Mouse (Mus musculus) v-Abl transformed pro-B cells (cell line): Measurements from ENCODE around the gene Esyt1.
"Not testable (repeated sequence)": the region's sequence is repeated elsewhere in the genome, so short reads cannot be mapped to it uniquely, and the experiment has no call there.

Source experiments
- in situ Hi-C, 2 experiments: fragments of 400-800 bp; cut with MboI; formaldehyde crosslinking; loops; one replicate each; pipeline ENCODE4 v1.15.1; 2025; ENCODE audit not compliant: unreplicated experiment in 2 of 2

Gene Esyt1

DNA sequence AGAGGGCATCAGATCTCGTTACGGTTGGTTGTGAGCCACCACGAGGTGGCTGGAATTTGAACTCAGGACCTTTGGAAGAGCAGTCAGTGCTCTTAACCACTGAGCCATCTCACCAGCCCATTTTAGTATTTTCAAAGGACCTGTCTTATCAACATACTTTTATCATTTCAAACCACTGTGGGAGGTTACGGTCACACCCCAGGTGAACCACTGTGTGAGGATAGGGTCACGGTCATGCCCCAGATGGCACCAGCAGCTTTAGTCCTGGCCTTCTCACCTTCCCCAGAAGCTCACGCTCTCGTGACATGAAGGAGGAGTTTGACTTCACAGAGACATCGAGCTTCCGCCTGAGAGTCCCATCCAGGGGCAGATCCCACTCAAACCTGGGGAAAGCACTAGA is 14.5 kb downstream of the Esyt1 start:
- in situ Hi-C loops, result no loop called here

DNA sequence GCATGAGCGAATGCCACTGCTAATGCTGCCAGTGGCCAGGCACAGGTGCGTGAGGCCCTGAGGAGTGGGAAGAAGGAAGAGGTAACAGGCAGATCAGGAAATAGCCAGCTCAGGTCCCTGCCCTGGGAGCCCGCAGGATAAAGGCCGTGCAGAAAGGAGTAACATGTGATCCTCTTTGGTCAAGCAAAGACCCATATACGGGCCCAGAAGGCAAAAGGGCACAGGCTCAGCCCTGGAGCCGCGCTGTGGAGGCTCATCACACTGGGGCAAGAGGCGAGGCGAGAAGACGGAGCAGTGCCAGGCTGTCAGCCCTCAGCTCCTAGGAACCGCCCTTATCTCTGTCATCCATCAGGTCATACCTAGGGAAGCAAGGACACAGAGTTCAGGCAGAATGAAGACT is 15.4 kb downstream of the Esyt1 start:
- in situ Hi-C loops, result no loop called here

DNA sequence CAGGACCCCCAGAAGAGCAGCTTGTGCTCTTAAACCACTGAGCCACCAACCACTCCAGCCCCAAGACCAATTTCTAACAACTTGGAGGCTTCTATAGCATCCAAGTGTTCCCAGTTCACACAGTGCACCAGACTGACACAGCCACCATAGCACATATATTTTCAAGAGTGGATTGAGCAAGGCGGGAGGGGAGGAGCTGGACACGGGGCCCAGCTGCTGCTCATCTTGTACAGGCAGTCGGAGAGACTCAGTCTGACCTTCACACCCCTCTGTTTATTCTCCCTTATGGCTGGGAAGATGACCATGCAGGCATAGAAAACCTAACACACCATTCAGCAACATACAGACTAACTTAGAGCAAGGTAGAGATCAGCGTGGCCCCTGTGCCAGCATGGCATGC is 15.8 kb downstream of the Esyt1 start:
- in situ Hi-C loops, result no loop called here

DNA sequence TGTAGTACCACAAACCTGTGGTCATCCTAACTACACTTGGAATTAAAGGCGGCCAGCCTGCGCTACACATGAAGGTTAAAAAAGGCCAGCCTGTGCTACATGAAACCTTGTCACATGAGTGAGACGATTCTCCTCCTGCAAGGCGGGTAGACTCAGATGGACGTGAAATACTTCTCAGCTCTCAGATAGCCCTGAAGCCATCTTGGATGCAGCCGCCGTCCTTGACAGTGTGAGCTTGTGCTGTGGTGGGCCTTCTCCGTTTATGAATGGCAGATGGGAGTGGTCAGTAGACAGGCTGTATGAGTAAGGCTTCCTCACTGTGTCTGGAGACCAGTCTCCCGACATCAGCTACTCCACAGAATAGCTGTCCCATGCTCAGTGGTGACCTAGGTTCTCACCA is 16.5 kb downstream of the Esyt1 start:
- in situ Hi-C loops, result no loop called here

DNA sequence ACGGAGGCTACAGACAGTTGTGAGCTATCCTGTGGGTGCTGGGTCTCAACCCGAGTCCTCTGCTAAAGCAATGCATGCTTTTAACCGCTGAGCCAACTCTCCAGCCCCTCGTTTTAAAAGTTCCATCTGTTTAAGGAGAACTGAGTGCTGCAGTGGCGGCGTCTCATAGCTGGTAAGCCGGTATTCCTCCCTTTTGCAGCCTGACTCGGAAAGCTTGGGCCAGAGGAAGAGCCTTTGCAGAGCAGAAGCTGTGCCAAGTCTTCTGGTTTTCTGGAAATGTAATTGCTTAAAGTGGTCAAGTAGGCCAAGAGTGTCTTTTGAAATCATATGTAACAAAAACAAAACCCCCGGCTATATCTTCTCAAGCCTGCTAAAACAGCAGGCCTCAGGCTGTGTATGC is 17.4 kb downstream of the Esyt1 start:
- in situ Hi-C loops, result no loop called here

DNA sequence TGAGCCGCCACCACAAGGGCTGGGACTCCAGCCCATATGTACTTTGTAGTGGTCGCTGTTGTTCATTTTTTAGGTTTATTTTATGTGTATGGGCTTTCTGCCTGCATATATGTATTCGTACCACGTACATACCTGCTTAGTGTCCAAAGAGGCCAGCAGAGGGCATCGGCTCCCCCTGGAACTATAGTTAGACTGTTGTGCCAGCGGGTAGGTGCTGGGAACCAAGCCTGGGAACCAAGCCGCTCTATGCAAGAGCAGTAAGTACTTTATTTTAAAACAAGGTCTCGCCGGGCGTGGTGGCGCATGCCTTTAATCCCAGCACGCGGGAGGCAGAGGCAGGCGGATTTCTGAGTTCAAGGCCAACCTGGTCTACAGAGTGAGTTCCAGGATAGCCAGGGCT is 19.7 kb downstream of the Esyt1 start:
- in situ Hi-C loops, result no loop called here

DNA sequence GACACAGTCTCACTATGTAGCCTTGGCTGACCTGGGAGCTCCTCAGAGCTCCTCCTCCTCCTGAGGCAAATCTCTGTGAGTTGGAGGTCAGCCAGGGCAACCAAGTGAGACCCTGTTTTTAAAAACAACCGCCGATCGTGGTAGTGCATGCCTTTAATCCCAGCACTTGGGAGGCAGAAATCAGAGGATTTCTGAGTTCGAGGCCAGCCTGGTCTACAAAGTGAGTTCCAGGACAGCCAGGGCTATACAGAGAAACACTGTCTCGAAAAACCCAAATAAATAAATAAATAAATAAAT is 20.4 kb downstream of the Esyt1 start:
- in situ Hi-C loops, result not testable (repeated sequence)

DNA sequence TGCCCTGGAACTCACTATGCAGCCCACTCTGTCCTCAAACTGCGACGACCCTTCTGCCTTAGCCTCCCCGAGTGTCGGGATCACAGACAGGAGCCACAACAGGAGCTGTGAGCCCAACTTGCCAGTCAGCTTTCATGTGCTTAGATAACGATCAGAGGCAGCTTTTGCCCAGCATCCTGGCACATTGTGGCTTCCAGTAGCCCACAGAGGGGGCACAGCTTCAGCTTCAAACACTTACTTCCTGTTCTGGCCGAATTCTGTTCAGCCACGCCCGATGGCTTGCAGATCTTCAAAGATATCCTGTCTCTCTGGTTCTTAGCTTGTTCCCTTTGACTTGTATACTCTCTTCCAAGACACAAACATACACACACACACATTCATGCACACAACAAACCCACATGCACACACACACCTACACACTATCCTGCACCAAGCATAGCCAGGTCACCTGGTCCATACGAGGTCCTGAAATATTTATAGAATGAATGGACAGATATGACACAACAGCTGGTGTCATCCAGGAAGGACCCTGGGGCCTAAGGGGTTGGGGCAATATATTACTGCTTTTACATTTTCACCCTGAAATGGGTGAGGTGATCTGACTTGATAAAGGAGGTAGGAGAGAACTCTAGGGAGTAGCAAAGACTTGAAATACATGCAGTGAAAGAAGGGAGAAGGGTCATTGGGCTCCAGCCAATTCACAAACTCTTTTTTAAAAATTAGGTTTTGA is 20.9 kb downstream of the Esyt1 start:
- in situ Hi-C loops, result no loop called here

DNA sequence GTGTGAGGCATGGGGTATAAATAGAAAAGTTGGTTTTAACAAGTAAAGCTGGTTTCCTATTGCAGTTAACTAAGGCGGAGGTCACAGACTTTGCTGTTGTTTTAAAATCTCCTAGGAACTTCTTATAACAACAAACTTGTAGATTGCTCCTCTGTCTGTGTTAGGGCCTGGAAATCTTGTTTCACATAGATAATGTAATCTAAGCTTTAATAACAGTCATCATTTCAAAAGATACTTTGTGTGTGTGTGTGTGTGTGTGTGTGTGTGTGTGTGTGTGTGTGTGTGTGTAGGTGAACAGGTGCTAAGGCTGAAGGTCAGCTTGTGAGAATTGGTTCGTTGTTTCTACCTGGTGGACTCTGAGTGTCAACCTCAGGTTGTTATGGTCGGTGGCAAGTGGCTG is 21.7 kb downstream of the Esyt1 start:
- in situ Hi-C loops, result no loop called here

DNA sequence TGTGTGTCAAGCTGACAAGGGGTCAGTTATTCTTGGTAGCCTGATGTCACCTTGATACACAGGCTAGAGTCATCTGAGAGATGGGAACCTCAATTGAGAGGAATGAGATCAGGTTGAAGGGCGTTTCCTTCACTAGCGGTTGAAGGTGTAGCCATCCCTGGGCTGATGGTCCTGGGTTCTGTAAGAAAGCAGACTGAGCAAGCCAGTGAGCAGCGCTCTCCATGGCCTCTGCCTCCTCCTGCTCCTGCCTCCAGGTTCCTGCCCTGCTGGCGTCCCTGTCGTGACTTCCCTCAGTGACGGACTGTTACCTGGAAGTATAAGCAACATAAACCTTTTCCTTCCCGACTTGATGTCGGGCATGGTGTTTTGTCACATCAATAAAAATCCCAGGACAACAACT is 22.1 kb downstream of the Esyt1 start:
- in situ Hi-C loops, result no loop called here

DNA sequence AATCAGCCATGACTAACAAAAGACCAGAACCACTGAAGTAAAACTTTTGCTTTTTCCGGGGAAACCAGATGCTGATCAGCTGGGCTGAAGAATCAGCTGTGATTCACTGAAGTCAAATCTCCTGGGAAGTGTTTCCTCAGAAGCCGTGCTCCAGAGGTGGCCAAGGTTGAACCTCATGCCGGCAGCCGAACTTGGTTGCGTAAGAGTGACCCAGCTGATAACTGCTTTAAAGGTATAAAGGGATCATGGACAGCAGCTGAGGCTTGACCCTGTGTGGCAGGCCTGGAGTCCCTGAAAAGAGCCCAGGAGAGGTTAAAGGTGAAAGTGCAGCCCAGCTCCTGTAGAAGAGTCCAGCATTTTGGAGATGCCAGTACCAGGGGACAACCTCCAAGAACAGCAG is 23.3 kb downstream of the Esyt1 start:
- in situ Hi-C loops, result no loop called here

DNA sequence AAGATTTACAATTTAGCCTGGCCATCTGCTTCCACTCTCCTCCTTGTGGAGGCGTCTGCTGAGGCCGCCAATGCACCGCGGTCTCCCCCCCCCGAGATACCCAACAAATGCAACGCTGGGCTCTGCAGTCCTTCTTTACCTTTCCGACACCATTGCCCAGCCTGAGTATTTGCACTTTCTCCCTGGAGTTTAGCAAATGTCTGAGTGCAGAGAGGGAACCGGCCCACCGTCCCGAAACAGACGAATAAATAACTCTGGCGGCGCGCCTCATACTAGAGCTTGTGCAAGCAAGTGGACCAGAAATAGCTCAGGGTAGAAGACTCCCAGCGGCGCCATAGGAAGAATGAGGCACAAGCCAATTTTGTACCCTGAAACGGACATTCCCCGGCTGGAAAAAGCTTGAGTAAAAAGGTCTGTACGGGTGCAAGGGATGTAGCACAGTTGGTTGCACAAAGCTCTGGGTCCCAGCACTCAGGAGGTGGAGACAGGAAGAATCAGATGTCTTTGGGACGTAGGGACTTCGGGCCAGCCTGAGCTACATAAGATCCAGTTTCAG is 26.5 kb downstream of the Esyt1 start:
- in situ Hi-C loops, result no loop called here

DNA sequence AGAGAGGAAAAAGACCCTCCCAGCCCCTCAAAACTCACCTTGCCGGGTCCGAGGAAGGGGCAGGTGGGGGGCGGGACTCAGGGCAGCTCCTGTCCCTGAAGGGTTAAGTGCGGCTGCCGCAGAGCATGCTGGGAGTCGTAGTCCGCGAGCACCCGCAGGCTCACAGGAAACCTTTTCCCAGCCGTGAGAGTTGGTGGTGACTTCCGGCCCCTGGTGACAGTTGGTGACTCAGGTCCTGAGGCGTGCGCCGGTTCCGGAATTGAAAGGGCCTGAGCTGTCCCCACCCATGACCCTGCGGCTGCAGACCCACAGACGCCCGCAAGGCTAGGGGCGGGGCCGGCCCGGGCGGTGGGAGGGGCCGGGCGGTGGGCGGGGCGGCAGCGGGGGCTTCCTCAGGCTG is 27.1 kb downstream of the Esyt1 start, which contains the start of gene Myl6b:
TSS of gene Myl6b (minus strand) at position 96 of the 400 bp plus-strand sequence.
- in situ Hi-C loops, result no loop called here

DNA sequence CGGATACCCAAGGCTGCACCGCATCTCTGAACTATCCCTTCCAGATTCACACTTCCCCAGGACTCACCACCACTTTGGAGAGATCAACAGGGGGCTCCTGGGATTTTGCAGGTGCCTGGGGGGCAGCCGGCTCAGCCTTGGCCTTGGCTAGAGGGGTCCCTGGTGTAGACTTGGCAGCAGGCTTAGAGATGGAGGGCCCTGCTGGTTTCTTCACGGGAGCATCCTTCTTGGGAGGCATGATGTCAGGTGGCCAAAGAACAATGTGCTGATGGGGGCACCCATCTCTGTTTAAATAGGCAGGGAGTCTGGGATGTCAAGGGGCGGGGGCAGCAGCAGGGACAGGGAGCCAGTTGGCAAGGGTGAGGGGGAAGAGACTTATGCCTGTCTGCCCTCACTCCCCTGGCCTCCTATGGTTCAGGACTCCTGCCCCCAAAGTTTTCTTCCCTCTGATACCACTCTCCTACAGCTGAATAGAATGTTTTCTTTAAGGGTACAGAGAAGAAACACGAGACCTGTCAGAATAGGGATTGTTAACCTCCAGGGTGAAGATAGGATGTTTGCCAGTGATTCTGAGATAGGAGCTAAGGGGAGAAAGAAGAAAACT is 28.4 kb downstream of the Esyt1 start:
- in situ Hi-C loops, result no loop called here

DNA sequence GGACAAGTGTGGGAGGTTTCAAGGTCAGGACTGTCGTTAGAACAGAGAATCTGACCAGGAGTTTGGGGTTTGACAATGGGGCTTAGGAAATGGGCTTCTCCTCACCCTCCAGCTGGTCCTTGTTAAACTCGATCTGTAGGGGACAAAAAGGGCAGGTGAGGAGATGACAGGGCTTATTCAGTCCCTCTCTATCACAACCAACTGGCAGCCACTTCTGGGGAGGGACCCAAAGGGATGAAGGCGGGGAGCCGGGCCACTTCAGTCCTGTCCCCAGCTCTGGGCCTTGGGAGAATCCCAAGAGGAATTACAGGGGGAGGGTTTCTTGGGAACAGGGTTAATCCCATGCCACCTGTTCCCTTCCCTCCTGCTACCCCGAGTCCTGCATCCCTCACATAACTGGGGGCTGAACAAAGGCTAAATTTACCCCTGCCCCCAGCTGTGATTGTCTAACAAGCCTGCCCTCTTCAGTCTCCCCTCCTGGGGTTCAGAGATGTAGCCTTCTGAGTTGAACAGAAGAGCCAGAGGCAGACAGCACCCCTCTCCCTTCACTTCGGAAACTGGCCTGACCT is 29.1 kb downstream of the Esyt1 start:
- in situ Hi-C loops, result no loop called here

DNA sequence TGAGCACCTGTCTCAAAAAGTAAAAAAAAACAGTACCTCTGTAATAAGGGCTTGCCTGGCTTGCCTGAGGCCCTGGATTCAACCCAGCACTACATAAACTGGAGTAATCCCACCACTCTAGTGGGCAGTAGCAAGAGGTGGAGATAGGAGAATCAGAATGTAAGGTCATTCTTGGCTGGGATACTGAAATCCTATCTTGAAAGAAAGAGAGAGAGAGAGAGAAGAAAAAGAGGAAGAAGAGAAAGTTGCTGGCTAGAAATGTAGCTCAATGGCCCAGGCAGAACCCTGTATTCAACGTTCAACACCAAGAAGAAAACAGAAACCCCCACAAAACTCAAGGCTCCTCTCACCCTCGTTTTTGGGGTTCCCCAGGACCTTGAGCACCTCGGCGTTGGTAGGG is 29.8 kb downstream of the Esyt1 start:
- in situ Hi-C loops, result no loop called here

DNA sequence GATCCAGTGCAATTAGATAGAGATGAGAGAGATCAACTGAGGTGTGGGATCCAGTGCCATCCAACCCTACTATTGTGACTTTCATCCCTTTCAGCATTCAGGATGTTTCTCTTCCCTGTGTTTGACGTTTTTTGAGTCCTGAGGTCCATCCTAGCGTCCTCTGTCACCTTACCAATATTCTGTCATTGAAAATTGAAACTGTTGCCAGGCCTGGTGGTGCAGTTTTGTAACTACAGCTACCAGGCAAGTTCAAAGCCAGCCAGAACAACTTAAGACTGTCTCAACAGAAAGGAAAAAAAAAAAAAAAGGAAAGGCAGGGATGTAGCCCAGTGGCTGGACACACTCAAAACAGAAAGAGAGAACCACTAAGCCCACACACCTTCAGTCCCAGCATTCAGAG is 30.4 kb downstream of the Esyt1 start:
- in situ Hi-C loops, result no loop called here

DNA sequence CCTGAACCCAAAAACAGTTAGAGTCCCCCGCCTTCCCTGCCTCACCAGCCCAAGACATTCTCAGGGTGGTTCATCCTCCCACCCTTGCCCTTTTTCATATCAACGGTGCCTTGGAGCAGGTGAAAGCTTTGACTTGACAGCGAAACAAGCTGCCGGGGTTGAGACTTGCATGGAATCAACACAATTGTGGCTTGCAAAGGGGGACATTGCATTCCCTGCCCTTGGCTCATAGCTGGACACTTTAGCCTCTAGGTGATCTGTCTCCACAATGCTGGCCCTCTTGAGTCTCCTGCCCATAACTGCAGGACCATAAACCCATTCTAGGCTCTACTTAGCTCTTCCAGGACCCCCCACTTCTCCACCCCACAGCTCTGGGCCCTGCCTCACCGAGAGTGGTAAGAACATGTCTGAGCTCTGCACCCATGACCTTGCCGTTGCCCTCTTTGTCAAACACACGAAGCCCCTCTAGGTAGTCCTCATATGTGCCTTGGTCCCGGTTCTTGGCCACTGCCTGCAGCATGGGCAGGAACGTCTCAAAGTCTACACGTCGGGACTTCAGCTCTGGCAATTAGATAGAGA is 30.9 kb downstream of the Esyt1 start:
- in situ Hi-C loops, result loop anchor here (5.0 kb wide), 2 partner anchors 33 to 43 kb away; partner anchors contain the start of gene Esyt1 (in 1 of the 2)

DNA sequence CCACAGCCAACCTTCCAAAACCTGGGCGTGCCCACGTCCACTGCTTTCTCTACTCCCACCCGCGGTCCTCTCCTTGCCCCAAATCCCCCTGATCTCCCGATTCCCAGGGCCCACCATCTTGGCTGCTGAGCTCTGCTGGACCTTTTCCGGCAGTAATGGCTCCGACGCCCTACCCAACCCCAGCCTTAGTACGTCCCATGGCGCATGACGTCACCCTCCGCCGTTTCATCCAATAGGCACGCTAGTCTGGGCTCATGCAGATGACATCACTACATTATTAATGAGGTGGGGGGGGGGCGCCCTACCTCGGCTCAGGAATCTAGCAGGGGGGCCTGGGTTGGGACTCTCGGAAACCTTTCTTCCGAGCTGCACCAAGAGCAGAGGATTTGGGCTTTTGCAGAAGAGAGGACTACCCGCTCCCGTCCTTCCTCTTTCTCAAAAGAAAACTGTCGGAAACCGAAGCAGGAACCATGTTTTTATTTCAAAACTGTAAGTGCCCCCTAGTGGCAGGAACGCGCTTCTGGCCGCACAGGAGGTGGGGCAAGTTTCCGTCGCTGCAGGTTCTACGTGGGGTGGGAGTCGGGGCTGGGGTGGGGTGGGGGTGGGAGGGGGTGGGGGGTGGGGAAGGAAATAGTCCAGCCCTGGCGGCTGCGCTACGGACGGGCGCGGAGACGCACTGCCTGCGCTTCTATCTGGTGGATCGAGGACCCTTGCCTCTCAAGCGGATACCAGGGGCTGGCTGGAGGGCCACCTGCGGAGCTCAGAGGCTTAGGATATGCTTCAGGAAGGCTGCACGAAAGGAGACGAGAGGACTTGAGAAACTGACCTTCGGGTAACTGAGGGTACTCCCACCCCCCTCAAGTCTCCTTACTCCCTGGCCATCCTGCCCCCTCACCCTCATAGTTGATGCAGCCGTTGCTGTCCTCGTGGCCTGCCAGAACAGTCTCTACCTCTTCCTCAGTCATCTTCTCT is 31.7 kb downstream of the Esyt1 start, which contains the start of gene Myl6:
TSS of gene Myl6 (minus strand) at position 451 of the 972 bp plus-strand sequence.
- in situ Hi-C loops, result loop anchor here (5.0 kb wide), 2 partner anchors 33 to 43 kb away; partner anchors contain the start of gene Esyt1 (in 1 of the 2)

DNA sequence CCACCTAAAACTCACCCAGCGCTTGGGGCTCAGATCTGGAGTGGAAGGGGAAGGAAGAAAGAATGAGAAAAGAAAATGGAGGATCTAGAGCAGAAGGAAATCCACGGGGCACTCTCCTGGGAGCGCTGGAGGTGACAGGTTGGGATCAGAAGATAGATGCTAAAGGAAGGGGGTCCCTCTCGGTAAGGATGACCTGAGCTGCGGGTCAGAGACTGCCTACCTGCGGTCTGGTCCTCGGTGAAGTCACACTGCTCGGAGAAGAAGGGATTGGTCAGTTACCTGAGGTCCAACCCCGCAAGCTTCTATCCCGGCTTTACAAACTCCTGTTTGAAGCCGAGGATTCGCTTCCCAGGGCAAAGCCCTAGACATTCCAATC is 32.4 kb downstream of the Esyt1 start:
- in situ Hi-C loops, result loop anchor here (5.0 kb wide), 2 partner anchors 34 to 44 kb away; partner anchors contain the start of gene Esyt1 (in 1 of the 2)
